Mouse (Mus musculus): ENCODE results near the gene Olfr1040.

- TF ChIP-seq CTCF (IDR thresholded peaks at IDR 0.05; ENCODE audit: extremely low read depth, insufficient read depth, low read length) (no peak), POLR2A (IDR thresholded peaks at IDR 0.05; ENCODE audit: extremely low read depth, insufficient read depth, low read length) (no peak)
These were observed 15.2 kb upstream of the Olfr1040 start, which contains the start of gene Olfr1042 for GRCm38 (mm10) chr2:86161738-86162137.

Measured in cortical plate, adult 2 months (tissue).